Mouse (Mus musculus) cerebellum, adult 9-10 months (tissue): ENCODE measurements around the gene P4ha2.

Experiments
- DNase-seq: peaks from one replicate; pipeline ENCODE4 v3.0.0; 2022

P4ha2 gene

GRCm38 (mm10) chr11:54141200-54141971 lies 41.5 kb downstream of the P4ha2 start:
- no peak for DNase-seq

GRCm38 (mm10) chr11:54144886-54145285 lies 45.0 kb downstream of the P4ha2 start:
- DNase-seq, result peak; percentile 65

GRCm38 (mm10) chr11:54145990-54146389 lies 46.1 kb downstream of the P4ha2 start:
- DNase-seq, result no peak

- DNase-seq, result no peak
Observed at GRCm38 (mm10) chr11:54149791-54150465, 50.0 kb downstream of the P4ha2 start.

- no peak for DNase-seq
Observed at GRCm38 (mm10) chr11:54151141-54151540, 51.2 kb downstream of the P4ha2 start.

GRCm38 (mm10) chr11:54152957-54153356 lies 53.1 kb downstream of the P4ha2 start:
- no peak for DNase-seq

- peak; percentile 81 for DNase-seq
Observed at GRCm38 (mm10) chr11:54155864-54156263, 56.0 kb downstream of the P4ha2 start.

GRCm38 (mm10) chr11:54156504-54156903 lies 56.6 kb downstream of the P4ha2 start:
- no peak for DNase-seq

- DNase-seq, result no peak
Observed at GRCm38 (mm10) chr11:54157586-54157985, 57.7 kb downstream of the P4ha2 start.

GRCm38 (mm10) chr11:54160435-54160834 lies 60.5 kb downstream of the P4ha2 start:
- no peak for DNase-seq

- DNase-seq, result no peak
Observed at GRCm38 (mm10) chr11:54160920-54161319, 61.0 kb downstream of the P4ha2 start.

- DNase-seq, result no peak
Observed at GRCm38 (mm10) chr11:54161514-54161913, 61.6 kb downstream of the P4ha2 start.

GRCm38 (mm10) chr11:54162968-54163367 lies 63.1 kb downstream of the P4ha2 start:
- DNase-seq, result no peak

- no peak for DNase-seq
Observed at GRCm38 (mm10) chr11:54169432-54170295, 69.8 kb downstream of the P4ha2 start.

- DNase-seq, result no peak
Observed at GRCm38 (mm10) chr11:54171175-54171574, 71.3 kb downstream of the P4ha2 start.

GRCm38 (mm10) chr11:54174226-54174625 lies 74.3 kb downstream of the P4ha2 start:
- no peak for DNase-seq

- no peak for DNase-seq
Observed at GRCm38 (mm10) chr11:54174877-54175276, 75.0 kb downstream of the P4ha2 start.
